Mouse (Mus musculus): ENCODE measurements at regions not wholly inside any gene's neighbourhood (a gene's known extent, or its start where the extent isn't known, plus 50 kb on each side); places are given as distances from the start of the nearest gene placed in this dataset.
"Not testable (repeated sequence)": the region's sequence is repeated elsewhere in the genome, so short reads cannot be mapped to it uniquely, and the experiment has no call there.

- no peaks in the 10 kb centered on the region for H3K36me3 ChIP-seq (ENCODE audit: control insufficient read depth, insufficient read depth, low read length)
- H3K27me3 ChIP-seq (ENCODE audit: control insufficient read depth, insufficient read depth, low read length) = no peaks in the 10 kb centered on the region
- H3K9ac ChIP-seq (ENCODE audit: low read length) = no peak overlapping the region
- no peak overlapping the region for H3K27ac ChIP-seq (ENCODE audit: low read length)
- no peak overlapping the region for H3K4me3 ChIP-seq (replicated peaks; ENCODE audit: low read length)
- H3K4me2 ChIP-seq (ENCODE audit: low read depth, low read length) = no peak overlapping the region
- no peaks in the 10 kb centered on the region for H3K9me3 ChIP-seq (replicated peaks; ENCODE audit: control insufficient read depth, low read length)
- 78% methylated on average over 4 of the region's 4 CpGs for WGBS
- no peaks in the 10 kb centered on the region for H3K4me1 ChIP-seq (ENCODE audit: control insufficient read depth, insufficient read depth, low read length)
- no peak for ATAC-seq (ENCODE audit: insufficient read depth, low FRiP score)
Observed at GRCm38 (mm10) chr1:164518308-164518707, 60.2 kb upstream of the Atp1b1 start.

GRCm38 (mm10) chr1:164517362-164517761 is 59.2 kb upstream of the Atp1b1 start:
- H3K27ac ChIP-seq (ENCODE audit: low read length); H3K9ac ChIP-seq (ENCODE audit: low read length); H3K36me3 ChIP-seq (ENCODE audit: control insufficient read depth, insufficient read depth, low read length); H3K4me3 ChIP-seq (replicated peaks; ENCODE audit: low read length); H3K9me3 ChIP-seq (replicated peaks; ENCODE audit: control insufficient read depth, low read length); ATAC-seq (ENCODE audit: insufficient read depth, low FRiP score); H3K4me2 ChIP-seq (ENCODE audit: low read depth, low read length); H3K4me1 ChIP-seq (ENCODE audit: control insufficient read depth, insufficient read depth, low read length); H3K27me3 ChIP-seq (ENCODE audit: control insufficient read depth, insufficient read depth, low read length): not testable (repeated sequence)
- WGBS = 95% methylated on average over 2 of the region's 2 CpGs

GRCm38 (mm10) chr1:164511628-164512385 is 53.7 kb upstream of the Atp1b1 start:
- Histone ChIP-seq H3K4me1 (ENCODE audit: control insufficient read depth, insufficient read depth, low read length) (no peaks in the 10 kb centered on the region), H3K27me3 (ENCODE audit: control insufficient read depth, insufficient read depth, low read length) (no peaks in the 10 kb centered on the region), H3K36me3 (ENCODE audit: control insufficient read depth, insufficient read depth, low read length) (no peaks in the 10 kb centered on the region), H3K4me2 (ENCODE audit: low read depth, low read length) (no peak overlapping the region), H3K27ac (ENCODE audit: low read length) (no peak overlapping the region), H3K9me3 (replicated peaks; ENCODE audit: control insufficient read depth, low read length) (no peaks in the 10 kb centered on the region), H3K4me3 (replicated peaks; ENCODE audit: low read length) (no peak overlapping the region), H3K9ac (ENCODE audit: low read length) (no peak overlapping the region)
- 77% methylated on average over 7 of the region's 7 CpGs for WGBS
- no peak for ATAC-seq (ENCODE audit: insufficient read depth, low FRiP score)

- Histone ChIP-seq H3K4me3 (replicated peaks; ENCODE audit: low read length) (no peak overlapping the region), H3K36me3 (ENCODE audit: control insufficient read depth, insufficient read depth, low read length) (no peaks in the 10 kb centered on the region)
- WGBS = 55% methylated on average over 1 of the region's 1 CpGs
Observed at GRCm38 (mm10) chr1:164509226-164509625, 51.1 kb upstream of the Atp1b1 start.

GRCm38 (mm10) chr1:164508556-164508955 is 50.4 kb upstream of the Atp1b1 start:
- no peak overlapping the region for H3K4me3 ChIP-seq (replicated peaks; ENCODE audit: low read length)
- no peak overlapping the region for H3K27ac ChIP-seq (ENCODE audit: low read length)
- H3K9me3 ChIP-seq (replicated peaks; ENCODE audit: control insufficient read depth, low read length) = no peaks in the 10 kb centered on the region
- ATAC-seq (ENCODE audit: insufficient read depth, low FRiP score) = no peak
- no peaks in the 10 kb centered on the region for H3K27me3 ChIP-seq (ENCODE audit: control insufficient read depth, insufficient read depth, low read length)
- no peaks in the 10 kb centered on the region for H3K36me3 ChIP-seq (ENCODE audit: control insufficient read depth, insufficient read depth, low read length)
- no peak overlapping the region for H3K4me2 ChIP-seq (ENCODE audit: low read depth, low read length)
- WGBS = 66% methylated on average over 8 of the region's 8 CpGs
- H3K9ac ChIP-seq (ENCODE audit: low read length) = no peak overlapping the region
- H3K4me1 ChIP-seq (ENCODE audit: control insufficient read depth, insufficient read depth, low read length) = no peaks in the 10 kb centered on the region

More at GRCm38 (mm10) chr1:164509226-164509625, 51.1 kb upstream of the Atp1b1 start:
- no peak overlapping the region for H3K4me2 ChIP-seq (ENCODE audit: low read depth, low read length)
- no peak for ATAC-seq (ENCODE audit: insufficient read depth, low FRiP score)
- no peak overlapping the region for H3K9ac ChIP-seq (ENCODE audit: low read length)
- H3K4me1 ChIP-seq (ENCODE audit: control insufficient read depth, insufficient read depth, low read length) = no peaks in the 10 kb centered on the region
- H3K9me3 ChIP-seq (replicated peaks; ENCODE audit: control insufficient read depth, low read length) = no peaks in the 10 kb centered on the region
- H3K27me3 ChIP-seq (ENCODE audit: control insufficient read depth, insufficient read depth, low read length) = no peaks in the 10 kb centered on the region
- no peak overlapping the region for H3K27ac ChIP-seq (ENCODE audit: low read length)

- no peak for ATAC-seq (ENCODE audit: insufficient read depth, low FRiP score)
- Histone ChIP-seq H3K4me2 (ENCODE audit: low read depth, low read length) (no peak overlapping the region), H3K4me1 (ENCODE audit: control insufficient read depth, insufficient read depth, low read length) (0 out of 2 replicates have a peak, but pooled peaks cover 2% of the 10 kb centered on the region), H3K4me3 (replicated peaks; ENCODE audit: low read length) (no peak overlapping the region), H3K27ac (ENCODE audit: low read length) (no peak overlapping the region), H3K36me3 (ENCODE audit: control insufficient read depth, insufficient read depth, low read length) (no peaks in the 10 kb centered on the region), H3K9ac (ENCODE audit: low read length) (no peak overlapping the region), H3K9me3 (replicated peaks; ENCODE audit: control insufficient read depth, low read length) (no peaks in the 10 kb centered on the region), H3K27me3 (ENCODE audit: control insufficient read depth, insufficient read depth, low read length) (no peaks in the 10 kb centered on the region)
- 65% methylated on average over 5 of the region's 5 CpGs for WGBS
Observed at GRCm38 (mm10) chr1:164508106-164508505, 50.0 kb upstream of the Atp1b1 start.
